Mouse (Mus musculus) MEL (cell line): ENCODE data around the gene Efna2.

ENCODE experiments used
- CHD2 ChIP-seq: IDR thresholded peaks from 2 replicates; pipeline ENCODE4 v1.6.1; 2011; ENCODE audit warnings: low read length, improper control_type of control experiment
- ELF1 ChIP-seq: IDR thresholded peaks from 2 replicates; pipeline ENCODE4 v1.6.1; 2014; ENCODE audit warnings: low read depth, mild to moderate bottlenecking, inconsistent platforms, low read length, improper control_type of control experiment, moderate library complexity
- EP300 ChIP-seq, 2 experiments: IDR thresholded peaks; 2 replicates each; pipeline ENCODE4 v1.6.1; 2011; ENCODE audit warnings: improper control_type of control experiment in 2 of 2, low read length in 2 of 2, low read depth in 1 of 2, mild to moderate bottlenecking in 1 of 2
- MAFK ChIP-seq: IDR thresholded peaks from 2 replicates; pipeline ENCODE4 v1.6.1; 2011; ENCODE audit warnings: low read depth, mild to moderate bottlenecking, low read length, improper control_type of control experiment, borderline replicate concordance
- MAZ ChIP-seq: IDR thresholded peaks from 2 replicates; pipeline ENCODE4 v1.6.1; 2012; ENCODE audit warnings: low read depth, mild to moderate bottlenecking, inconsistent platforms, low read length, improper control_type of control experiment
- NELFE ChIP-seq: IDR thresholded peaks from 2 replicates; pipeline ENCODE4 v1.6.1; 2011; ENCODE audit warnings: low read depth, low read length, improper control_type of control experiment

DNA sequence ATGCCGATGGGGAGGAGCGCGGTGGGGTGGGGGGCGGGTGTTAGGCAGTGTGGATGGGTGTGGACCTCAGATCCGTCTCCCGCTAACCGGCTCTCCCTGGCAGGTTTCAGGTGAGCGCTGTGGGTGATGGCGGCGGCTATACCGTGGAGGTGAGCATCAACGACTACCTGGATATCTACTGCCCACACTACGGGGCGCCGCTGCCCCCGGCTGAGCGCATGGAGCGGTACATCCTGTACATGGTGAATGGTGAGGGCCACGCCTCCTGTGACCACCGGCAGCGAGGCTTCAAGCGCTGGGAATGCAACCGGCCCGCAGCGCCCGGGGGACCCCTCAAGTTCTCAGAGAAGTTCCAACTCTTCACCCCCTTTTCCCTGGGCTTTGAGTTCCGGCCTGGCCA is 7.4 kb downstream of the Efna2 start:
- TF ChIP-seq MAZ (no peak), CHD2 (no peak), ELF1 (no peak), EP300 (IDR thresholded peaks at IDR 0.05; ENCODE audit: low read depth in 1 of 2, low read length in 2 of 2) (no peak), MAFK (no peak), NELFE (no peak)
